Mouse (Mus musculus) layer of hippocampus, adult 8-10 months (tissue): ENCODE measurements at regions not wholly inside any gene's neighbourhood (a gene's known extent, or its start where the extent isn't known, plus 50 kb on each side); places are given as distances from the start of the nearest gene placed in this dataset.

ENCODE experiments used
- DNase-seq, 2 experiments: peaks; one replicate each; pipeline ENCODE4 v3.0.0; 2022; ENCODE audit warnings: low spot score in 2 of 2

DNA sequence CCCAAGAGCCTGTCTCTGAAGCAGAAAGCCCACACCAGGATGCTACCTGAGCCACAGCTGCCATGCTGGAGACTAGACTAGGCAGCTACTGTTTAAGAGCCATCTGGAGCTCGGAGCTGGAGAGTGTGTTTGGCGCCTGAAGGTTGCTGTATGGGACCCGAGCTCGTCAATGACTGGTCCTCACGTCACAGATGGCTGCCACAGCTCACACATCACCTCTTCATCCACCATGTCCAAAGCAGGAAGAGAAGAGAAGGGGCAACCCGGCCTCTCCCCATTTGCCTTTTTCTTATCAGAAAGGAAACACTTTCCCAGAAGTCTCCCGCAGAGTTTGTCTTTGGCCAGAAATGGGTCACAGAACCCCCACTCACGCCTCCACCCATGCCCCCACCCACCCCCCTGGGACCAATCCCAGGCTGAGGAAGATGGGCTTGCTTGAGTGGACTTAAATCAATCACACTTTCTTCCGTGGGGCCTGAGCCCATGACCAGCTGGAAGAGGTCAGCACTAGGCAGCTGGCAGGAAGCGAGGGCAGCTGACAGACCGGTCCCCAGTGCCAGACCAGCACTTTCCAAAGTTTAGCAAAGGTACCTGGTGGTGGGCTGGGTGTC lies 53.5 kb upstream of the Ptpn1 start:
- no peak for DNase-seq

DNA sequence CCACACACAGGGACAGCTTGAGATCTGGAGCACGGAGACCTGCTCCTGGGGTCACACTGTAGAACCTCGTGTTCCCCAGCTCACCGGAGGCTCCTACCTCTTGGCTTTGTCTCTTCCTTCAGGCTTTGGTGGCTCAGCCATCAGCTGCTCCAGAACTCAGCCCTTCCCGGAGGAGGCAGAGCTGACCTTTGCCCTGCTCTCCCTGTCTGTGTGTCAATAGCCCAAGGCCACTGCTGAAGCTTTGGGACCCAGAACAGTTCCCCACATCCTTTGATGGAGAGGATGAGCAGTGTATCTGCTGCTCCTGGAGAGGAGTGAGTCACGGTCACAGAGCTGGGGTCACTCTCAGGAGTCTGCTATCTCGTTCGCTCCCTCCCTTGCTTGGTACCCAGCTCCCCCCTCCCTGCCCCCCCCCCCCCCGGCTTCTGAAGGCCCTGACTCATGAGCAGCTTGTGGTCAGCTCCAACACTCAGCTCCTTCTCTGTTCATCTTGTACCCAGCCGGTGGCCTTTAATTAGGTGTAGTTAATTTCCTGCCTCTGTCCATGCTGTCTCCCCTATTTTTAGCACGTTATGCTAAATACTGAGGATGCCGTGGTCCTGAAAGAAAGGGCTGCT lies 54.5 kb upstream of the Ptpn1 start:
- DNase-seq: no peak

DNA sequence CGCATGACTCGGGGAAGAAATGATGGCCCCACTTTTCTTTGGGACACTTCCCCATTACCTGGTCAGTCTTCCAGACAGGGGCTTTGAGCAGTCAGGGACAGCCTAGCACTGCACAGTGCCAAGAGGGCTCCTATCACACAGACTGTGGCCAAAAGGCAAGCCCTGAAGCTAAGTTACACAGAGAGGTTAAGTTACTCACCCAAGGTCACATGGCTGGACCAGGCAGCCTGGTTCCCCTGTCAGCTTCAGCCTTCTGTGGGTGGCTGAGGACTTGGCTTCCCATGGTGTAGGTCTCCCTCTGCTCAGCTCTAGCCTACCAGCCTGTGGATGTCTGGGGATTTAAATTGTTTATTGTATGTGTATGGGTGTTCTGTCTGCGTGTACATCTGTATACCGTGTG lies 59.4 kb upstream of the Ptpn1 start:
- no peak for DNase-seq

DNA sequence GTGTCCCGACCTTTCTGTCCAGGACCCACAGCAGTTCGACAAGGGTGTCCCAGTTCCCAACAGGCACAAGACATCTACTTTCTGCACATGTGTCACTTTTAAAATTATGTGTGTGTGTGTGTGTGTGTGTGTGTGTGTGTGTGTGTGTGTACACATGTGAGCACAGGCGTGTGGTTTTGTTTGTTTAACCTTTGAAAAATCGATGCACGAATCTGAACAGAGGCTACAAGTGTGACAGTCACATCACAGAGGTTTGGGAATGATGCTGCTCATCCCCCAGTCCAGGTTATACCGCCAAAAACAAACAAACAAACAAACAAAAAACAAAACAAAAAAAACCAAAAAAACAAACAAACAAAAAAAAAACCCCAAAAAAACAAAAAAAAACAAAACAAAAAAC lies 61.7 kb upstream of the Ptpn1 start:
- no peak for DNase-seq

DNA sequence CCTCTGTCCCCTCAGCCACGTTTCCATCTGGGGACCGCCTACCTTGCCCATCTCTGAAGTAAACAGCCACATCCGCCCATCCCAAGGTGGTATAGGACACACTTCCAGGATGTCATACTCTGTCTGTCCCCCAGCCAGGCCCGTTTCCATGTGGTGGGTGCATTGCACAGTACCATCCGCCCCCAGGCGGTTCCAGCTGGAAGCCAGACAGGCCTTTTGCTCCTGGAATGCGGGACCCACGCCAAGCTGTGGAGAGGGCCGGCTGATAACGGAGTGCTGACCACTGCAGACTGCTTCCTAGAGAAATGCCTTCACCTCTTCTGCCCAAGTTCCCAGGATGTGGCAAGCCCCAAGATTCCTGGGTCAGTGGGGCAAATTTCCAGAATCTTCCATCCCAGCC lies 65.1 kb upstream of the Ptpn1 start:
- no peak for DNase-seq

DNA sequence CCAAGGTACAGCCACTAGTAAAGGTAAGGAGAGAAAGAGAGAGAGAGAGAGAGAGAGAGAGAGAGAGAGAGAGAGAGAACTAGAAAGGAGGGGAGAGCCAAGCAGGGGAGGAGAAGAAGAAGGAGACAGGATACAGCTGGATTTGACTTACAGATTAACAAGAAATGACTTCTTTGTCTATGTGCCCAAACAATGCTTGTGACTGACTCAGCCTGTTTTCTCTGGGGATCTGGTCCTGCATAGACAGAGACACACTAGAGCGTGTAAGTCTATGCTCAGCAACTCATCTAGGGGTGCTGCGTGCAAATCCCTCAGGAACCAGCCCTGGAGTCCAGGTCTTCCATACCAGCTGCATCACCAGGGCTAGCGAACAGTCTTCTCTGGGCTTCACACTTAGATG lies 66.3 kb upstream of the Ptpn1 start:
- no peak for DNase-seq

DNA sequence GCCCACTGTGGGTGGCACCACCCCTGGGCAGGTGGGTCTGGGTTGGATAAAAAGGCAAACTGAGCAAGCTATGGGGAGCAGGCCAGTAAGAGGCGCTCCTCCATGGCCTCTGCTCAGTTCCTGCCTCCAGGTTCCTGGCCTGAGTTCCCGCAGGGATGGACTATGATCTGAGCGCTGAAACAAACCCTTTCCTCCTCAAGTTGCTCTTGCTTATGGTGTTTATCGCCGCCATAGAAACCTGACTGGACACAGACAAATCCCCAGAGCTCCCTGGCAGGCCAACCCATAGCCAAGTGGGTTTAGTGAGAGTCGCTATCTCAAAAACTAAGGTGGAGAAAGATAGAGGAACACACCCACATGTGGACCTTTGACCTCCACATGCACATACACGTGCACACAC lies 67.2 kb upstream of the Ptpn1 start:
- no peak for DNase-seq

DNA sequence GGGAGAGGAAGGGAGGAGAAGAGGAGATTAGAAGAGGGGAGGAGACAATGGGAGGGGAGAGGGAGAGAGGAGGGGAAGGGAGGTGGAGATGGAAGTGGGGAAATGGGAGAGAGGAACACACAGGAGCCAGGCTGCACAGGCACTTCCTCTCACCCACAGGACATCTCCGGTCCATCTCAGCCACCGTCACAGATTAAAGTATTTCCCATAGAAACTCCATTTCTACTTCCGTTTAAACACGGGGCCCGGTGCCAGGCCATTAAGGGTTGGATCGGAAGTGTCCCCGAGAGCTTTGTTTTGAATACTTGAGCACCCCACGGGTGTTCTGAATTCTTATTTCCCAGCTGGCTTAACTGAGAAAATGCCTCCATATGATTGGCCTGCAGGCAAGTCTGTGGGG lies 67.6 kb upstream of the Ptpn1 start:
- no peak for DNase-seq

DNA sequence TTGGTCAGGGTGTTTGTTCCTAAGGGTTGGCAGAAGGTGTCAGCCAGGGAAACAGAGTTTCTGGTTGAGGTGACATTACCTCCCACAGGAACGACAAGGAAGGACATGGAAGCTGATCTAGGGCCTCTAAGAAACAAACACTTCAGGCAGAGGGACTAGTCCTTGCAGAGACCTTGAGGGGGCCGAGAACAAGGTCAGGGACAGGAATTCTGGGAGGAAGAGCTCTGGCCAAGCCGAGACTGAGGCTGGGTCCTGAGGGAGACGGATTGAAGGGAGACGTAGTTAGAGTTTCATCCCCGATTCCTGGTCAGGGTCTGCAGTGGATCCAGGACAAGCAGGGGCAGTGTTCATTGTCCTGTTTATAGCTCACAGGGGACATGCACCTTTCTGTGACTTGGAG lies 68.2 kb upstream of the Ptpn1 start:
- DNase-seq: no peak

DNA sequence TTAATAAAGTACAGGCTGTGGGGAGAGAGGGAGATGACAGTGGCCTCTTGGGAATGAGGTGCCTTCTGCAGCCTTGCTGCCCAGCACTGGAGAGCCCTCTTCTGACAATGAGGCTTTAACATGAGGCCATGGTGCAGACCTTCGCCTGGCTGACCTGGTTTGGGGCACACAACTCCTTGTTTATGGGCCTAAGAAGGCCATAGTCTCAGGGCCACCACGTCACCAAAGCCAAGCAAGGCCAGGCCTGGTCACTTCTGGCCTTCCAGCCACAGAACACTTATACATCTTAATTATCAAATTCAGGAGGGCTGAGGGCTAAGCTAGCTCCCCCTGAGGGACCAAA lies 70.7 kb upstream of the Ptpn1 start:
- DNase-seq: no peak

DNA sequence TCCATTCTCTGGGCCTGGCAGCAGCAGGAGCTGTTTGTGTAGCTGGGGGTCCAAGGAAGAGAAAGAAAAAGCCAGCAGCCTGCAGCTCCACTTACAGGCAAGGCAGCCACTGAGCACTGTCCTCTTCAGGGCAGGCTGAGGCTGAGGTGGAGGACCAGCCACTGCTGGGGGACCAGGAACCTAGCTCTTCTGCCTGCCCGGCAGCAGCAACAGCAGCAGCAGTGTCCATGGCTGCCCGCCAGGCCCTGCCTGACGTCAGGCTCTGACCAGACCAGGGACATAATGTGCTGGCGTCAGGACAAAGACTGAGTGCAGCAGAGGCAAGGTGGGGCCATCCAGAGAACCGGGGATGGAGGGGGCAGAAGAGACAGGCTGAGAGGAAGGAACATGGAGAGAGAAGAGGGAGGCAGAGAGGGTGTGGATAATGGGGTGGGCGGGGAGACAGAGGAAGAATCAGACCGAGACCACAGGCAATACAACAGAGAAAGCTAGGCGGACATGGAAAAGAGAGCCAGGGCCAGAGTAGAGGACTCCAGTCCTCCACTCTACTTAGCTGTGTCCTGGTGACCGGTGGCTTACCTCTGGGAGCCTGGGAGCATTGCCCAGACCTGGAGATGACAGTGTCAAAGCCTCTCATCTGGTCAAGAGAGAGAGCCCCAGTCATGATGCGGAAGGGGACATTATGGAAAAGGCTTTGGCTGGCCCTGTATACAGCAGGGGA lies 71.2 kb upstream of the Ptpn1 start:
- peak; percentile 42 to 63 for DNase-seq

DNA sequence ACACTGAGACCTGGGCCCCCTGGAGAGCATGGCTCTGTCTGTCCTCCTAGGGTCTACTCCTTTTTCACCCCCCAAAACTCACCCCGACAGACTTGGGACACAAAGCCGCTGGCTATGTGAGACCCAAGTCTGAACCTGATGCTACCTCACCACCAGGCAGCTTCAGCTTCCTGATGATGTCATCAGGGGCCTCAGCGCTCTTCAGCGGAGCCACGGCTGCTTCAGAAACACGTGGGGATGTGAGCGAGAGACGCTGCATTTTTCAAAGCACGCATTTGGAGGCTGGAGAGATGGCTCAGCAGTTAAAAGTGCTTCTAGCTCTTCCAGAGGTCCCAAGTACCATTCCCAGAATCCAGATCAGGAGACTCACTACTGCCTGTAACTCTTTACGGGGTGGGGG lies 72.3 kb upstream of the Ptpn1 start:
- DNase-seq: no peak

DNA sequence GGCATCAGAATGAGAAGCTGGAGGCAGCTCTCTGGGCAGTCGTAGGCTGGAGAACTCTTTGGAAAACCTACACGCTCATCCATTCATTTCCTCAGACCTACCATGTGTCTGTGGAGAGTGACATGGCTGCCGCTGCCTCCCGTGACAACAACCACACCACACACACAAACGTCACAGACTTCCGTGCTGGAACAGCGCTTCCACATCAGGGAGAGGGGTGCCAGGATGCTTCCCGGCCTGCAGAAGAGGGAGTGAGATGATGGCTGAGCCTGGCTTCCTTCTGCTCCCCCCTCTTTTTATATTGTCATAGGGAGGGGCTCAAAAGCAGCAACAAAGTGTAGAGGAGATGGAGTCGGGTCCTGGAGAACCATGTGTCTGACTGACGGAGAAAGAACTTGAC lies 73.5 kb upstream of the Ptpn1 start:
- DNase-seq: no peak

DNA sequence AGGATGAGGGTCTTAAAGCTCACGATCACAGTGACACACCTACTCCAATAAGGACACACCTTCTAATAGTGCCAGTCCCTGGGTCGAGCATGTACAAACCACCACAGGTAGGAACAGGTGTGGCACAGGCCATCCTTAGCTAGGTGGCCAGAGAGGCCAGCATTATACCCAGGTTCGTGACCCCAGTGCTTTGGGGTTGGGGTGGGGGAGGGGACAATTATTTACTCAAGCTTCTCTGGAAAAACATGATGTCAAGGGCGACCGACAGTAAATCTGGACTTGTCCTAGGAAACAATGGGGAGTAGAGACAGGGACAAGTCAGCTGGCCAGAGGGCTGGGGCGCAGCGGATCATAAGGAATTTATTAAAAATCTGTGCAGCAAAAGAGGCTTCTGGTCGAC lies 73.9 kb upstream of the Ptpn1 start:
- no peak for DNase-seq

DNA sequence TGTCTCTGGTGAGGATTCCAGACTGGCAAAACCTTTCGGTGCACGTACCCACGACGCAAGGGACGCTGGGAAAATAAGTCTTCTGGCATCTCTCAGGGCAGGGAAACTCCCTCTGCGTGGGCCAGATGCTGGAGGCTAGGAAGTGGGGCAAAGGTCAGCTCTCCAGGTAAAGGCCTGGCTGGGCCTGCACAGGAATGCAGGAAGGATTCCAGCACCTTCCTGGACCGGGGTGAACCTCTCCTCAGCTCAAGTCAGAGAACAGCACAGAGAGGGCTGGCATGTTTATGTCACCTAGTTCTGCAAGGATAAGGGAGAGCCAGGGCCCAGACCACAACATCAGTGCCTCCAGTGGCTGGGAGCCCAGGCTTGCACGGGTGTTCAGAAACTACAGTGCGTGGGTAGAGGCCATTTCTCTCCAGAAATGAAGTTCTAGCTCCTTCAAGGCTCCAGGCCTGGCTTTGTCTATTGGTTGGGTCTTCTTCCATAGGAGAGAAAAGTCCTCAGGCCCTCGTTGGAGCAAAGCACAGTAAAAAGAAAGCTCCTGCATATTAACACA lies 74.9 kb upstream of the Ptpn1 start:
- DNase-seq: no peak

DNA sequence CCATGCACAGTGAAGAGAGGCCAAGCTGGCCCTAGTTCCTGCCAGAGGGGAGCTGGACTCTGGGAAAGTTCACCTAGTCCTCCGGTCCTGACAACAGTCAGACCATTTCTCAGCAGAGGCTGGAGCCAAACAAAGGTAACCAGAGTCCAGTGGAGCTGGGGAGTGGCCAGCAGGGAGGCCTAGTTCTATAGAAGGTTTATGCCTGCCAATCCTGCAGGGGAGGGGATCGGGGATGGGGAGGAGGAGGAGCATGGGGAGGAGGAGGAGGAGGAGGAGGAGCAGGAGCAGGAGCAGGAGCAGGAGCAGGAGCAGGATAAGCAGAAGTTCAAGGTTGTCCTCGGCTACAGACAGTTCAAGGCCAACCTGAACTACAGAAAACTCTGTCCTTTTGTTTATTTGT lies 75.8 kb upstream of the Ptpn1 start:
- no peak for DNase-seq

DNA sequence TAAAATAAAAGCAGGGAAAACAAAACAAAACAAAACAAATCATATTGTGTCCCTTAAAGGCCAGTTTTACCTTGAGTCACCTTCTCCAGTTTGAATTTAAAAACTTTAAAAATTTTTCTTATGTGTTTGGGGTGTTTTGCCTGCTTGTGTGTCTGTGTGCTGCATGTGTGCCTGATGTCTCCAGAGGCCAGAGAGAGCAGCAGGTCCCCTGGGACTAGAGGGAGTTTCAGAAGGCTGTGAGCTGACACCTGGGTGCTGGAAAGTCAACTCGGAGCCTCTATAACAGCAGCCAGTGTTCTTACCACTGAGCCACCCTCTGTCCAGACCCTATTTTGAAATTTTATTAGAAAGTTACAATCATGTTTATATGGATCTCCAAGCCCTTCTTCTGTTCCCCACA lies 77.8 kb upstream of the Ptpn1 start:
- DNase-seq: no peak

DNA sequence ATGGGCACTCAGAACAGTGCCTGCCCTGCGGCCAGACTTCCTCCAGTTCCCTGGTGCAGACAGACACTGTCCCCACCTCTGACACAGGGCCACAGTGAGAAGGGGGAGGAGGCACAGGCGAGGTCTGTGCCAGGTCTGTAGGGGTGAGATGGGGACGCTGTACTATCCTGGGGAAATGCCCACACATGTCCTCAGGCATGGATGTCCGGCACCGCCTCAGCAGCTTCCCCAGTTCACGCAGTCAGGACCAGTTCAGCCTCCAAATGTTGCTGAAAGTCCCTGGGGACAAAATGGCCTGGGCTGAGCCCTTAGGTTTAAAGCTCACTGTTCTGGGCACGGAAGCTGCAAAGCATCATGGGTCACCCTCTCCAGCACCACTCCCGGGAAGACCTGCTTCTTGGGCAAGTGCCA lies 78.4 kb upstream of the Ptpn1 start:
- no peak for DNase-seq

DNA sequence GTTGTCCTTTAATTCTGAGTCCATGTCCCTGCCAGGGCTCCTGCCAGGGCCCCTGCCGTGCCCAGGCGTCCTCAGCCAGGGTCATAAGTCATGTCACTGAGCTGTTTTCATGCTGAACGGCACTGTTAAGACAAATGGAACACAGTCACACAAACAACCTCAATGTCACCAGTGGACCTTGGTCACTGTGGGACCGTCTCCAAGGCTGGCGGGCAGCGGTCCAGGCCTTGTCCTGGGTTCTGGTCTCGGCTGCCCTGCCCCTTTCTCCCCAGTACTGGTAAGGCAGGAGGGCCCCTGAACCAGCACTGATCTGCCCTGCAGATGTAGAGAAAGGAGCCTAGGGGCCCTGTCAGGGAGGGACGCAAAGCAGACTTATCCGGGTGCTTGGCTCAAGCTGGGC lies 79.3 kb upstream of the Ptpn1 start:
- DNase-seq: no peak

DNA sequence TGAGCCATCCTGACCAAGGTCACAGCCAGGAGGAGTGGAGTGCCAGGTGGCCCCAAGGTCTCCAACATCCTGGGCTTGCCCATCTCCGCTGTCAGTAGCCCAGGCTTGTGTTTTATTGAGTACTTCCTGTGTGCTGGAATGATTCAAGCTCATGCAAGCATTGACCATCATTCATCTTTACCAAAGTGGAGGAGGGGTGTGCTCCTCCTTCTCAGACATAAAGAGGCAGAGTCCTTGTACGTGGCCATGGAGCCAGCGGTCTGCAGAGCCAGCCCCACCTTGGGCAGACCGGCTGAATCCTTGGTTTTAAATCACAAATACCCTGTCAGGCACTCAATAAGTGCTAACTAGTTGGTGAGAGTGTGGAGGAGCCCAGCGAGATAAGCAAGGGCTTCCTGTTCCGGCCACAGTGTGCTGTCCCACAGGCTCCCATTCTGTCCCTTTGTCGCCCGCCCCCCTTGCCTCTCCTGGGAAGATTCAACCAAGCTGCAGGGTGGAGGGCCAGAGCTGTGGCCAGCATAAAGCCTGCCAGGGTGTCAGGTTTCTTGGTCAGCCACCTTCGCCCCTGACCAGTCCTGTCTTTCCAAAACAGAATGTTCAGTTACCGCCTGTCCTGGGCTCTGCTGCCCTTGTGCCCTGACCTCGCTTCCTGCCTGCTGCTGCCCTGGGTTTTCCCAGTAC lies 80.5 kb upstream of the Ptpn1 start:
- no peak for DNase-seq

DNA sequence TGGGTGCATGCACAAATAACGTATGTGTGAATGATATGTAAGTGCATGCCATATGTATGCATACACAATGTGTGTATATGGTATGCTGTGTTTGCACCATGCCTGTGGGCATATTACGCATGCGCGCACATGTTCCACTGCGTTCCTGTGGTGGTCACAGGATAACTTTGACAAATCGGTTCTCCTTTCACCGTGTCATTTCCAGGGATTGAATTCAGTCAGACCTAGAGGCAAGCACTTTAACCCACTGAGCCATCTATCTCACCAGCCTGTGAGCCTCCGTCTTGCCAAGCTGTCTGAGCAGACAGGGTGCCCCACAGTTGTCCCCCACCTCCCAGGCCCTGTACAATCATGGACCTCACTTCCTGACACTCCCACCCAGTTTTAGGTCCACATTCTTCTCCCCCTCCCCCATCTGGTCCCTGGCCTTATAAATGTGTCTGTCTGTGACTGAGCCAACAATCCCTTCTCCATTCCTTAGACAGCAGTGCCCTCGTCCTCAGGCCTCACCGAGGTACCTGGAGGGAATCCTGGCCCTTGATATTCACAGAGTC lies 81.8 kb upstream of the Ptpn1 start:
- DNase-seq: no peak
